Mouse (Mus musculus) spleen, postnatal 4 days (tissue): ENCODE measurements around the gene Macrod2.

Experiments used
- DNase-seq, 2 experiments: peaks; one replicate each; pipeline ENCODE4 v3.0.0; 2022; ENCODE audit warnings: low spot score in 2 of 2

Macrod2 gene

DNA sequence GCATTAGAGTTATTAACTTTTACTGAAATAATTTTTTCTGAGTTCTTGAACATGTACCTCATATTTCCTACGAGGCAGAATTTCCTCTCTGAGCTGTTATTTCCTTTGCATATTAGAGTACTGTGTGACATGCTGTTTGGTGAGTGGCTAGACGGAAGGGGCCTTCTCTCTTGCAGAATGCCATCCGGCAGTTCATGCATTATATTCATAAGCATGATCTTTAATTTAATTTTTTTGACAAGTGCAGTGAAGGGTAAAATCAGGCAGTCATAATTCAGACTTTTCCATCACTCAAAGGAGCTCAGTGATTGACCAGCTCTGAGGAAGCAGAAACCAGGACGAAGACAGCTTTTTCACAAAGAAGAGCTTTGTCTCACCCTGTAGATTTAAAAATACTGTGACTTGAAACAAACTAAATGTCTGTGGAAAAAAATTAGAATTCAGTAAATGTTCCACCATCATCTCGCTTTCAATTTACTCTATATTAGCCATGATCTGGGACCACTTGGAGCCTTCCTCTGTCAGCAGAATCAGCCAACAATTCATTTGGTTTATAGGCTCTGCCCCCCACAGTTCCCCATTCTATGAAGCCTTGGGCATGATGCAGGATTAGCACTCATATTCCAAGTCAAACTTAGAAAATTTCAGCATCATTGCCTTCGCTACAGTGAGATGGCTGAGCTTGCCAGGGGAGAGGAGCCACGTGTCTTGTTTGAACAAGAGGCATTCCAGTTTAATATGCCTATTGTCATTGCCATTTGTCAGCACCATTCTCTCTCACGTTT is 1827.2 kb downstream of the Macrod2 start:
- no peak for DNase-seq

GRCm38 (mm10) chr2:142222926-142223325 is 1827.8 kb downstream of the Macrod2 start:
- no peak for DNase-seq

- no peak for DNase-seq
Measured at GRCm38 (mm10) chr2:142230985-142231549, 1836.0 kb downstream of the Macrod2 start.

GRCm38 (mm10) chr2:142232828-142233227 is 1837.7 kb downstream of the Macrod2 start:
- DNase-seq = no peak

DNA sequence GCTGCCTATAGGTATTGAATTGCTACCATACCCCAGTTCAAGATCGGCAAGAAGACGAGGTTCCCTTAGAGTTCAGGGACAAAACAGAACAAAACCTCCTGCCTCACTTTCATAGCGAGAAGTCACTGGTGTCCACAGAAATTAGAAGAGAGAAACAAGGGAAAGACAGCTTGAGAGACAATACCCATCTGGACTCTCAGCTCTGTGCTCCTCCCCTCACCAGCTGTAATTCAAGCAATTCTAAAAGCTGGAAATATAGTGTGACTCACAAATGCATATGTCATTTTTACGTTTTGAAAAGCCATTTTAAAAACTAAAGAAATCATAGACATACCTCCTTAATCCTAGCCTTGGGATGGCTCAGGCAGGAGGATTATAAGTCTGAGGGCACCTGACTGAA is 1848.4 kb downstream of the Macrod2 start:
- no peak for DNase-seq

DNA sequence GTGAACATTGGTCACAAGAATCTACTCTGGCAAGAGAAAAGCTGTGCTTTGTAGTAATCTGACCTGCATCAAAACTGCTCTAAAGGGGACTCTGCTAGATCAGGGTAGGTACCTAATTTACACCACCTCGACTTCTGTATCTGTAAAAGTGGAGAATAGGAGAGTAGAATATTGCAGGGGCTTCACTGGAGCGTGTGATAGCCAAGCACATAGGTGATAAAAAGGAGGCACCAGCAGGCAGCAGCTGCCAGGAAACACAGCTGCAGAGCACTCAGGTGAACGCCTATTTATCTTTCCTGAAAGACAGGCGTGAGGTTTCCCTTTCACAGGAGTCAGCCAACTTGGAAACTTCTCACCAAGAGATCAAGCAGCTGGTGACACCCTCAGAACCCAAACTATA is 1855.3 kb downstream of the Macrod2 start:
- DNase-seq = no peak

GRCm38 (mm10) chr2:142251518-142251917 is 1856.4 kb downstream of the Macrod2 start:
- DNase-seq = no peak

GRCm38 (mm10) chr2:142253913-142254312 is 1858.8 kb downstream of the Macrod2 start:
- peak; percentile 14 to 62 for DNase-seq

DNA sequence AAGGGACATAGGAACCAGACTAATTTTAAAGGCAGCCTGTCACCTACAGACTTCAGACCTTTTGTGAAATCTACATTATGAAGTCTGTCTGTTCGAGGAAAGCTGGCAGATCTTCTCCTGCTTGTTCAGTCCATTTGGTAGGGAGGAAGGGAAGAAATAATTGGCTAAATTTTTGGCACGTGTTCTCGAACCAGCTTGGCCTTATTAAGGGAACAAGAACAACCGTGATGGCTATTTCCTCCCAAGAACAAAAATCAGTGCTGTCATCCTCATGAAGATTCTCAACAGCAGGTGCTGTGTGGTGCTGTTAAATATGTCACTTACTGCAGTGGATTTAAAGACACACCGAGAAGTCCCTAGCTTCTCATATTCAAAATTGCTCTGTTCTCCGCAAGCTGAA is 1859.5 kb downstream of the Macrod2 start:
- no peak for DNase-seq

DNA sequence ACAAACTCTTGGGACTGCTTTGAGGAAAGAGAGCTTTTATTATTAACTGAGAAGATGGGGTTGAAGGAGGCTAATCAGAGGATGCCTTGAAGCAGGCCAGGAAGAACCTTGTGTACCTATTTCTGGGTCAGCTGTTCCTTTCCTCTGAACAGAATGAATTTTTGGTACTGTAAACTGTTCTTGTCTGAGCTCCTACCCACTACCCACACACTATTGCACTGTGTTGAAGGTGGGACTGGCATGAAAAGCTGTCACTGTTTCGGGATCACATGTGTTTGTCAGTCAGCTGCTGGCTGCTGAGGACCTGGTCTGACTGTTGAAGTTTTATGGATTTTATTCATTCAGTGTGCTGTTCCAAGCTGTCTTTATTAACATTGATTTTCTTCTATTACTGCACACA is 1862.4 kb downstream of the Macrod2 start:
- DNase-seq = no peak

DNA sequence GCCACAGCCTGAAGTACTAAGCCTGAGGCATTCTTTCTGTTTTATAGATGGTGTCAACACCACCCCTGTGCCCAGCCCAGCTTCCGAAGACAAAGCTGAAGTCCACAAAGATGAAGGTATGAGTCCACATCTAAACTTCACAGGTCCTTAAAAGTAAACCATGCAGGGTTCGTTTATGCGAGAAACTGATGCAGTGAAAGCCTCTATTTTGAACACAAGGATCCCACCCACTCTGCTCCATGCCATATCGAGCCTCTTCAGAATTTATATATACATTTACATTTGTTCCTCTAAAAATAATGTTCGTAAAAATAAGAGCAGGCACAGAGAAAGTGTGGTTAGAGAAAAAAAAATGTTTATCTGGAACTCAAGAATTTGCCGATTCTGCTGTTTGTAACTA is 1865.9 kb downstream of the Macrod2 start:
- DNase-seq = no peak

- no peak for DNase-seq
Measured at GRCm38 (mm10) chr2:142264697-142265096, 1869.6 kb downstream of the Macrod2 start.

DNA sequence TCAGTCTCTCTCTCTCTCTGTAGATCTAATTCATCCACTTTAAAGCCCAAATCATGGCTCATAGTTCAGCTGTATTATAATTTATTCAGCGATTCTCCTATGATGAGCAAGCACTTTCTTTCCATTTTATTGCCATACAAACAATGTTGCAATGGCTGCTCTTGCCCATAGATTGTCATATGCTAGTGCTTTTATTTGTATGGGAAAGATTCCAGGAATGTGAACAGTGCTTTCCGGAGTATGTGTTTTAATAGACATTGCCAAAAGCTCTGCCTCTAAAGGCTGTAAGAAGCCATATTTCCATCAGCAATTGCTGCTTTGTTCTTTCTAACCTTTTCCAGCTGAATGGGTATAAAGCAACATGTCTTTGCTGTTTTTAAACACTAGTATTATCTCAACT is 1872.7 kb downstream of the Macrod2 start:
- no peak for DNase-seq

GRCm38 (mm10) chr2:142286761-142287160 is 1891.7 kb downstream of the Macrod2 start:
- DNase-seq = no peak

DNA sequence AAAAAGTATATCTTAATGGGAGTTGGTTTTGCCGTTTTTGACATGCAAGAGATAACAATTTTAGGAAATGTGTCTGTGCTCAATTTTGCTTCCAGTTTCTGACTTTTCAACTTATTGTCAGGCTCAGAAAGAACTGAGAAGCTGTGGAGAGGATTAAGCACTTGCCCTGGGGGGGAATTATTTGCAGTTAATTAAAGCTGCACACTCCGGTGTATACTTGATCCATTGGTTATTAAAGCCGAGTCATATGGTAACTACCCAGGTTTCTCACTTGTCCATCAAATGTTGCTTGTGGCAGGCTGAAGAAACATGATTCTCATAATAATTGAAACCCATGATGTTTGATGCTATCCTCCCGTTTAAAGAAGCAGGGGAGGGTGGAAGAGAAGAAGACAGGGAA is 1899.7 kb downstream of the Macrod2 start:
- no peak for DNase-seq

DNA sequence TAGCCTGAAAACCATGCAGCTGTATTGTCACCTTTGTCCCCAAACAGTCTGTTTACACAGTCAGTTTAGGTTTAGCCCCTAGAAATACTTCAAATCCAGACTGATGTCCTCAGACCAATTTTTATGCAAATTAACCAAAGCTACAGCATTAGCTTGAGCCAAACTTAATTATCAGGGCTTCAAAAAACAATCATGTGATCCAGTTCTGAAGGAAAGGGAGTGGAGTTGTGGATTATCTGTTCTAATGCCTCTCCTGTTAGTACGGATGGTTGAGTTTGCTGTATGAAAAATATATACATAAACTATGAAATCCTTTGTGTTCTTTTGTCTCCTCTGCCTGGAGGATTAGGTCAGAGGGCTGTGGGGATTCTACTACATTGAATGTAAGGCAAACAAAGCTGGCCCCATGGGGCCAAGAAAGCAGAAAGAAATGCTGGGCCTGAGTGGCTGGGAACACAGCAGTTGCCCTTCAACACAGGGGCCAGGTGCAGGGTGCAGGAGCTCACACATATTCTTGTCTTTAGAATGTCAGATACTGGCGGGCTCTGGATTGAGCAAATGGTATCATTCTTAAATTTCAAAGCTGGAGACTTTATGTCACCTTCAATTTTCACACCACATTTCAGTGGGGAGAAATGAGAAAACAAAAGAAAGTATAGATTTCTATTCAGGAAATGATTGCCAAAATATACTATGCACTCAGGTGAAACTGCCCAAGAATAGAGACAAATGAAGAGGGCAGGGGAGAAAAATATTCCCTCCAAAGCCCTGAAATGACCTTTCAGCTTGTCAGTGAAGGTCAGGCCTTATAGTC is 1908.2 kb downstream of the Macrod2 start:
- DNase-seq = no peak

- DNase-seq = no peak
Measured at GRCm38 (mm10) chr2:142303912-142304182, 1908.7 kb downstream of the Macrod2 start.

DNA sequence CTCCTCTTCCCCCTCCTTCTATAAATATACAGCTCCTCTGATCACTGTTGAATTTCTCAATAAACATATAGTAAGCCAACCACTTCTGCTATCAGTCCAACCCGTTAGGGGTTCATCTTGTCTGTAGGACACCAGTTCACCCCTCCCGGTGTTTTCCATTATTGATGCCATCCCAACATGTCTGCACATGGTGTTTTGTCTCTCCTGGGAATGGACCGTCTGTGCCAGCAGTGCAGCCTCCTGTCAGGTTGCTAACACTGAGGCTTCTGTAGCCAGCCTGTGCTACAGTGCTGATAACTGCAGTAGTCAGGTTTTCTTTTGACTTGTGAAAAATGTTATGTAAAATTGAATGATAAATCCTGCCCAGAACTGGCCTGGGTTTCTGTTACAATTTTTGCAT is 1928.0 kb downstream of the Macrod2 start:
- DNase-seq = no peak

DNA sequence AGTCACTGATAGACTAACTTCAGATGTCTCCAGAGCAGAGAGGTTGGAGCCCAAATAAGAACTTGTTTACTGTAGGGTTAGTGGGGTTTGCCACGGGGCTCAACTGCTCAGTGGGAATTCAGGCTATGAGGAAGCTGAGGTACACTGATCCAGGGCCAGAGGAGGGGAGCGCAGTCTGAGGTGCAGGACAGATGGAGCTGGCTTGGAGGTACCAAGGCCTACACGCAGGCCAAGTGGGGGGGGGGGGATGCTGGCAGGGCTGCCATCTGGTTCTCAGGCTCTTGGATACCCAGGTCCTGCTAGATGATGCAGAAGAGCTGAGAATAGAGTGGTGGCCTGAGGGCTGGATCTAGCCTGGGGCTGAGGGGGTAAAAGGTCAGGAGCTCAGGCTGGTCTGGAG is 1931.6 kb downstream of the Macrod2 start:
- no peak for DNase-seq

GRCm38 (mm10) chr2:142329761-142330160 is 1934.7 kb downstream of the Macrod2 start:
- no peak for DNase-seq

DNA sequence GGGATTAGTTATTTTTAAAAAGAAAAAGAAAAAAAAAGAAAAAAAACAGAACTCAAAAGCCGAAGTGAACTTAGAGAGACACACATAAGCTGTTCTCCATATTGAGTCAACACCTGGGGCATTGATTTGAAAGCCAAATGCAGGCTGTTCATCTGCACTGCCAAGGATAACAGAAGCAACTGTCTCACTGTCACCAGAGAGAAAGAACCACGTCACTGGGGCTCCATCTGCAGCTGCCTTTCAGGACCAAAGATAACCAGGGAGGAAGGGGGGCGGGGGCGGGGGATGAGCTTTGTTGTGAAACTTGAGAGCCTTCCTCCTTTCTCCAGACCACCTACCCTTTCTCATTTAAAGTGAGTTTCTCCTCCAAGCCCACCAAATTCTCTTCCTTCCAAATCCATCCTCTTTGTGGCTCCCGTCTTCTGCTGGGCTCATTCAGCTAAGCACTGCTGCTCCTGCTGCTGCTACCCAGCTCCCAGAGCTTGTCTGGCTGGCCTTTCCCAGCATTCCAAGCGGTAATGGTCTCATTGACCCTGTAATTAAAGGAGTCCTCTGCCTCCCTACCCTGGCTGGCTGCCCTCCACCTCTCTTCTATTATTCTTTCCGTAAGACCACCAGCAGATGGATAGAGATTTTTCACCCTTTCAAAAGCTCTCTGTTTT is 1939.5 kb downstream of the Macrod2 start:
- no peak for DNase-seq
